Mouse (Mus musculus): ENCODE measurements at regions not wholly inside any gene's neighbourhood (a gene's known extent, or its start where the extent isn't known, plus 50 kb on each side); places are given as distances from the start of the nearest gene placed in this dataset.
"Not testable (repeated sequence)": the region's sequence is repeated elsewhere in the genome, so short reads cannot be mapped to it uniquely, and the experiment has no call there.

- no peaks in the 10 kb centered on the region for H3K9me3 ChIP-seq
- no peaks in the 10 kb centered on the region for H3K27me3 ChIP-seq (replicated peaks)
- no peaks in the 10 kb centered on the region for H3K4me1 ChIP-seq
- H3K4me2 ChIP-seq = no peak overlapping the region
- H3K36me3 ChIP-seq = no peaks in the 10 kb centered on the region
- no peak overlapping the region for H3K4me3 ChIP-seq
- H3K27ac ChIP-seq (replicated peaks) = no peak overlapping the region
- ATAC-seq (ENCODE audit: extremely low read depth, insufficient number of reproducible peaks, low FRiP score, low TSS enrichment) = no peak
- H3K9ac ChIP-seq = no peak overlapping the region
- WGBS = 73% methylated on average over 7 of the region's 7 CpGs
Measured at GRCm38 (mm10) chr6:9820311-9821243, 872.3 kb downstream of the Nxph1 start.

DNA sequence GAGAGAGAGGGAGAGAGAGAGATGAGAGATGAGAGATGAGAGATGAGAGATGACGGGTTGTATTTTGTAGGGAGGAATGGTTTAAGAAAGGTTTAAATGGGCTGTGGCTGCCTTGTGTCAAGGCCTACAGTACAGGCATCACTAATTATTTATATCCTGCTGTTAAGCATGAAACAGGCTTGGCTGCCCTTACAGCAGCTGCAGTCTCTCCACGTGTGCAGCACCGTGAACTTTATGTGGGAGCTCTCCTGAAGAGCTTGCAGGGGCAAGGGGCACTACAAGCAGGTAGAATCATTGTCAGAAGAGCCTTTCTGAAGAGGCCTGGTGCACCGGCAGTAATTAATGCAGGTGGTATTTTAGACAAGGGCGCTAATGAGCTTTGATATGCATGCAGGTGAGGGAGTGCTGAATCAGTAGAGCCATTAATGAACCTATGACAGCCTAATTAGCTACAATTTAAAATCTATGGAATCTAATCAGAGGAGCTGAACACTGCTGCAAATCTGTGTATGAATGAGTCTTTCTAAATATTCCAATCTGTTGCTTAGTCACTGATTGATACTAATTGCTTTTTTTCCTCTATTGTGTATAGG lies 886.7 kb downstream of the Nxph1 start:
- no peak overlapping the region for H3K4me3 ChIP-seq
- no peaks in the 10 kb centered on the region for H3K4me1 ChIP-seq
- no peak overlapping the region for H3K9ac ChIP-seq
- H3K9me3 ChIP-seq = no peaks in the 10 kb centered on the region
- H3K4me2 ChIP-seq = no peak overlapping the region
- WGBS = 49% methylated on average over 5 of the region's 5 CpGs
- H3K27me3 ChIP-seq (replicated peaks) = no peaks in the 10 kb centered on the region
- no peak overlapping the region for H3K27ac ChIP-seq (replicated peaks)
- ATAC-seq (ENCODE audit: extremely low read depth, insufficient number of reproducible peaks, low FRiP score, low TSS enrichment) = no peak
- no peaks in the 10 kb centered on the region for H3K36me3 ChIP-seq

GRCm38 (mm10) chr6:9842391-9842790 lies 894.2 kb downstream of the Nxph1 start:
- Histone ChIP-seq H3K27ac (replicated peaks) (no peak overlapping the region), H3K4me2 (no peak overlapping the region), H3K4me3 (no peak overlapping the region), H3K9ac (no peak overlapping the region), H3K9me3 (no peaks in the 10 kb centered on the region), H3K27me3 (replicated peaks) (no peaks in the 10 kb centered on the region), H3K36me3 (no peaks in the 10 kb centered on the region), H3K4me1 (no peaks in the 10 kb centered on the region)
- 73% methylated on average over 2 of the region's 2 CpGs for WGBS
- ATAC-seq (ENCODE audit: extremely low read depth, insufficient number of reproducible peaks, low FRiP score, low TSS enrichment) = no peak

DNA sequence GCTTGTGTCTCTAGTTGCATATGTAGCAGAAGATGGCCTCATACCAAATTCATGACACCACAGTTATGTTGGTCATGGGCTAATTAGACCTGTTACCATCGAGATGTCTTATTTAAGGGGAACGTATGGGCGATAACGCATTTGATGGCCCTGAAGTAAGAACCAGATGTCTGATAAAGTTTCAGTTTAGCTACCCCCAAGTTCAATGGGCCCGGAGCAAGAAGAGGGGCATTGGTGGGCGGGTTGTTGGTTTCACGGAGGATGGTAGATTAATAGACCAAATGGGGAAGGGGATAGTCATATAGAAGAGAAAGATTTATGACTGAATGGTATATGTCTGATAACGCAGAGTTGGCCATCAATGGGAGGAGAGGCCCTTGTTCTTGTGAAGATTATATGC lies 941.6 kb downstream of the Nxph1 start:
- H3K27ac ChIP-seq (replicated peaks); H3K36me3 ChIP-seq; H3K4me3 ChIP-seq; H3K4me1 ChIP-seq; H3K27me3 ChIP-seq (replicated peaks); H3K9ac ChIP-seq; H3K9me3 ChIP-seq; H3K4me2 ChIP-seq: not testable (repeated sequence)
- 75% methylated on average over 8 of the region's 8 CpGs for WGBS
- peak; percentile 100 for ATAC-seq (ENCODE audit: extremely low read depth, insufficient number of reproducible peaks, low FRiP score, low TSS enrichment)
